Mouse (Mus musculus) G1E (cell line): ENCODE data around the gene Sfxn1.

Experiments
- CTCF ChIP-seq: IDR thresholded peaks from 2 replicates; pipeline ENCODE4 v1.5.1; 2012; ENCODE audit warnings: low read depth, low read length, inconsistent platforms, mixed read lengths
- GATA1 ChIP-seq: IDR thresholded peaks from 2 replicates; pipeline ENCODE4 v1.6.1; 2012; ENCODE audit warnings: borderline replicate concordance, low read length, inconsistent platforms, mixed read lengths

DNA sequence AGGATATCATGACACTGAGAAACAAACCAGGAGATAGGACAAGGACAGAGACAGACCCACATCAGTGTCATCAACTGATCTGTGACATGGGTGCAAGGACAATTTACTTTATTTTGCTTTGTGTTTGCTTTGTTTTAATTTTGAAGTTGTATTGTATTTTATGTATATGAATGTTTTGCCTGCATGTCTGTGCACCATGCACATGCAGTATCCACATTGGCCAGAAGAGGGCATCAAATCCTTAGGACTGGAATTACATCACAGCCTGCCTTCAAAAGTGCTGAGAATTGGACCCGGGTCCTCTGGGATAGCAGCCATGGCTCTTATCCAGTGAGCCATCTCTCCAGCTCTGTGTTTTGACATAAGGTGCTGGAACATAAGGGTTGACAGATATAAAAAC lies 36.1 kb upstream of the Sfxn1 start:
- TF ChIP-seq CTCF (peak; percentile 60), GATA1 (no peak)
